Mouse (Mus musculus) bone marrow, adult 2 months (tissue): ENCODE measurements at regions not wholly inside any gene's neighbourhood (a gene's known extent, or its start where the extent isn't known, plus 50 kb on each side); places are given as distances from the start of the nearest gene placed in this dataset.

Source experiments
- H3K27ac ChIP-seq: fragments of 200-500 bp; 2 replicates; pipeline ENCODE4 v1.5.1; 2012; ENCODE audit warnings: low read depth, mild to moderate bottlenecking, control low read depth, inconsistent platforms, low read length; ENCODE audit not compliant: control insufficient read depth, poor library complexity, insufficient read depth
- H3K4me1 ChIP-seq: fragments of 200-500 bp; 2 replicates; pipeline ENCODE4 v1.6.1; 2011; ENCODE audit warnings: low read length; ENCODE audit not compliant: control insufficient read depth, insufficient read depth
- H3K4me3 ChIP-seq: fragments of 200-500 bp; replicated peaks from 2 replicates; pipeline ENCODE3; 2011; ENCODE audit warnings: mild to moderate bottlenecking, low read depth, low read length, control low read depth; ENCODE audit not compliant: control insufficient read depth
- CTCF ChIP-seq: fragments of 200-500 bp; IDR thresholded peaks from 2 replicates; pipeline ENCODE4 v1.5.1; 2011; ENCODE audit warnings: low read length, control low read depth; ENCODE audit not compliant: control insufficient read depth, insufficient read depth
- POLR2A ChIP-seq: fragments of 200-500 bp; IDR thresholded peaks from 2 replicates; pipeline ENCODE4 v1.6.1; 2011; ENCODE audit warnings: low read depth, mild to moderate bottlenecking, control low read depth, low read length, borderline replicate concordance; ENCODE audit not compliant: control insufficient read depth
- WGBS: fragments of 180-500 bp; shearing (Covaris S2); methylation state at CpG from one replicate; pipeline ENCODE4 v1.1.7; 2018; 5-methylcytosine and 5-hydroxymethylcytosine counted together

DNA sequence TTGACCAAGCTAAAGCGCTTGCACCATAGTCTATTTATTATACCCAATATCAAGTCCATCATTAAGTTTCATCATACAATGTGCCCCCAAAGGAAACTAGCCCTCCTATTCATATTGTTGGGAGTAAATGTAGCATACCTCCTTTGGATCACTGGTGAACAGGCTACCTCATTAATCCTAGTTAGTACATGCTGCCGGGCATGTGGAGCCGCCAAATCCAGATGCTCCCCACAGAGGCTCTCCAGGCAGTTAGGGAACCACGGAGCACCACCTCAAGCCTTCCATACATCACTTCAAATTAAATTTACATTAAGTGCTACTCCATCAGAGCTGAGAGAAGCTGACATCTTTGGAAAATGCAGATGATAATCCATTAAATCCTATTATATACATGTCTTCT lies 81.1 kb upstream of the Foxd3 start:
- H3K4me3 ChIP-seq, result no peak overlapping the region
- WGBS, result 54% methylated on average over 4 of the region's 4 CpGs
- TF ChIP-seq CTCF, result no peak
- TF ChIP-seq POLR2A, result no peak
- no peaks in the 10 kb centered on the region for H3K4me1 ChIP-seq
- H3K27ac ChIP-seq, result no peak overlapping the region

- WGBS, result 77% methylated on average over 5 of the region's 5 CpGs
- Histone ChIP-seq H3K27ac (no peak overlapping the region), H3K4me1 (no peaks in the 10 kb centered on the region), H3K4me3 (no peak overlapping the region)
- TF ChIP-seq CTCF (no peak), POLR2A (no peak)
Measured at GRCm38 (mm10) chr4:99597781-99598180, 58.3 kb upstream of the Foxd3 start.

DNA sequence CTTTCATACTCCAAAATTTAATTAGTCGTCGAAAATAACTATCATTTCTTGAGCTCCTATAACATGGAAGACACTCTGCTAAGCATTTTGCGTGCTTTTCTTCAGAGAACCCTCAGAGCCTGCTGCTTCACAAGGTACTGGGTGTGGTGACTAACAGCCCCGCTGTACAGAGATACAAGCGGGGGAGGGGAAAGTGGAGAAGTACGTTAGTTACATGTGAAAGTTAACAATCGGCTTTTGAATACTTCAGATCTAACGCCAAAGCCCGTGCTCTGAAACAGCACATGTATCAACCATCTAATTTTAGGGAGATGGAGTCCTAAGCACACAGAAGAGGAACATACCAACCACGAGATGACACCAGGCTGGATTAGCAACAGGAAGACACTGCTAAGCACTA lies 55.4 kb upstream of the Foxd3 start:
- no peaks in the 10 kb centered on the region for H3K4me1 ChIP-seq
- H3K27ac ChIP-seq, result no peak overlapping the region
- TF ChIP-seq CTCF (no peak), POLR2A (no peak)
- H3K4me3 ChIP-seq, result no peak overlapping the region
- 53% methylated on average over 10 of the region's 10 CpGs for WGBS

DNA sequence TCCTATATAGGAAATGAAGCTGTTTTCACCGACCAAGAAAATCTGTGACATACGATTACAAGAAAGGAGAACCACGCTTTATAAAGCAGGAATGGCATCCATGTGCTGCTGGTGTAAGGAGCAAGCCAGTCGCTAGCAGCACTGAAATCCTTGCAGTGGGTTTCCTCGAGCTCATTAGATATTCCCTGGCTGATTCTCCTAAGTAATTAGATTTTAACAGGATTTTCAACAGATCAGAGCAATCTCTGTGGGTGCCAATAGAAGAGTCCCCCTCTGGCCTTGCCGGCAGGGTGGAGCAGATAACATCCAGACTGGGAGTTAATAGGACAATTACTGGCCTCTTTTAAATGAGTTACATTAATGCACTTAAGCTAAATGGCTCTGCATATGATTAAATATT lies 54.6 kb upstream of the Foxd3 start:
- Histone ChIP-seq H3K27ac (no peak overlapping the region), H3K4me3 (no peak overlapping the region), H3K4me1 (no peaks in the 10 kb centered on the region)
- TF ChIP-seq CTCF, result no peak
- no peak for TF ChIP-seq POLR2A
- 55% methylated on average over 6 of the region's 6 CpGs for WGBS
